Mouse (Mus musculus) intestine, embryonic 14.5 days (tissue): Measurements from ENCODE around the gene Serp2. TPM values are rescaled to one million over a fixed set of nuclear protein-coding genes. Genes with fewer than 3 reads are reported as not detected.

Experiments used
- ATAC-seq: fragments of 200-750 bp; cut with Nextera tagmentation; replicated peaks from 2 replicates; pipeline ENCODE4 v1.8.0; 2017; ENCODE audit warnings: low read depth, moderate number of reproducible peaks, moderate TSS enrichment, moderate library complexity; ENCODE audit not compliant: low FRiP score, low TSS enrichment
- DNase-seq: peaks from one replicate; pipeline ENCODE4 v3.0.0-alpha.2; 2018; ENCODE audit warnings: low spot score
- H3K27ac ChIP-seq: fragments of 300-500 bp; sonication (generic); 2 replicates; pipeline ENCODE4 v1.5.1; 2014; ENCODE audit warnings: low read depth, mild to moderate bottlenecking, control low read depth
- H3K27me3 ChIP-seq: fragments of 300-500 bp; sonication (generic); replicated peaks from 2 replicates; pipeline ENCODE4 v1.6.1; 2014; ENCODE audit warnings: low read length, control low read depth; ENCODE audit not compliant: control insufficient read depth, insufficient read depth
- H3K36me3 ChIP-seq: fragments of 300-500 bp; sonication (generic); 2 replicates; pipeline ENCODE4 v1.6.1; 2014; ENCODE audit warnings: low read length, control low read depth; ENCODE audit not compliant: control insufficient read depth, insufficient read depth
- H3K4me1 ChIP-seq: fragments of 300-500 bp; sonication (generic); replicated peaks from 2 replicates; pipeline ENCODE4 v1.6.1; 2014; ENCODE audit warnings: low read length, control low read depth, mixed read lengths; ENCODE audit not compliant: control insufficient read depth, insufficient read depth
- H3K4me2 ChIP-seq: fragments of 300-500 bp; sonication (generic); 2 replicates; pipeline ENCODE4 v1.6.1; 2014; ENCODE audit warnings: low read length
- H3K4me3 ChIP-seq: fragments of 300-500 bp; sonication (generic); 2 replicates; pipeline ENCODE4 v1.5.1; 2014; ENCODE audit warnings: low read depth, low read length, control low read depth, mixed read lengths
- H3K9ac ChIP-seq: fragments of 300-500 bp; sonication (generic); 2 replicates; pipeline ENCODE4 v1.6.1; 2014; ENCODE audit warnings: mild to moderate bottlenecking, low read length
- H3K9me3 ChIP-seq: fragments of 300-500 bp; sonication (generic); 2 replicates; pipeline ENCODE4 v1.6.1; 2016; ENCODE audit warnings: low read length, control low read depth; ENCODE audit not compliant: control insufficient read depth
- WGBS: fragments of 180-500 bp; shearing (Covaris S2); extraction: QIAGEN DNeasy Blood & Tissue Kit; methylation state at CpG from one replicate; pipeline ENCODE4 v1.1.7; 2014; 5-methylcytosine and 5-hydroxymethylcytosine counted together
- polyA plus RNA-seq: library from polyadenylated mRNA; unstranded; fragments of >200 nt; fragmentation: Nextera tagmentation; extraction: Ambion mirVana; gene quantifications from 2 replicates; pipeline ENCODE4 v1.2.1, GENCODE M21; 2014

The Serp2 gene
- polyA plus RNA-seq, 1 experiment from 2014 or later = 13.6 TPM

DNA sequence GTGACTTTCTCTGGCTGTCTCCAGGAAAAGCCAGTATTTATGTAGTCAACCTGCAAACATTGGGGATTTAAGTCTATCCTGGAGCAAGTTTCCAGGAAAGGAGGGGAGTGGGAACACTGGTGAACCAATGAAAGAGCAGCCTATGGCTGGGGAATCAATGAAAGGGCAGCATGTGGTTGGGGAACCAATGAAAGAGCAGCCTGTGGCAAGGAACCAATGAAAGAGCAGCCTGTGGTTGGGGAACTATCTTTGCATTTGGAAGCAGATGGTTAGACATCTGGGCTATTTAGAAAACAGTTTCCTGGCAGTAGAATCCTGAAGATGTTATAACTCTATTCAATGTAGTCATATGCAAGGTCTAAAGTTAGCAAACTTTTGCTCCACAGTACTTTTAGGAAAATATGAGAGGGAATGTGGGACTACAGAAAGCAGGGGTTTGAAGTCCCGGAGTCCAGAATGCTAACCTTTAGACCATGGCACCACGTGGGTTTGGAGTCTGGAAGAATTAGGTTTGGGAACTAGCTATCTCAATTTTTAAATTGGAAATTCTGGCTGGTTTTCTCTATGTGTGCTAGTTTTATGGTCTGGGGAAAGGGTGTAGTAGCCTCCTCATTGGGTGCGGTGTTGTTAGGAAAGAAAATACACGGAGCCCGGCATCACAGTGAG is 16.6 kb downstream of the Serp2 start:
- Histone ChIP-seq H3K4me3 (no peak overlapping the region), H3K36me3 (no peaks in the 10 kb centered on the region), H3K4me1 (peaks cover 6% of the 10 kb centered on the region; the same call in 1 of the 2 replicates), H3K27me3 (no peaks in the 10 kb centered on the region), H3K27ac (no peak overlapping the region), H3K9ac (no peak overlapping the region), H3K9me3 (no peaks in the 10 kb centered on the region), H3K4me2 (no peak overlapping the region)
- WGBS = 92% methylated on average over 5 of the region's 5 CpGs
- ATAC-seq = no peak
- DNase-seq = no peak

GRCm38 (mm10) chr14:76536921-76537320 is 19.8 kb downstream of the Serp2 start:
- peaks cover 19% of the 10 kb centered on the region for H3K4me1 ChIP-seq
- DNase-seq (no peak), ATAC-seq (no peak)
- no peak overlapping the region for H3K4me2 ChIP-seq
- no peak overlapping the region for H3K27ac ChIP-seq
- H3K27me3 ChIP-seq = no peaks in the 10 kb centered on the region
- no peak overlapping the region for H3K4me3 ChIP-seq
- no peaks in the 10 kb centered on the region for H3K36me3 ChIP-seq
- H3K9me3 ChIP-seq = no peaks in the 10 kb centered on the region
- no peak overlapping the region for H3K9ac ChIP-seq
- WGBS = 16% methylated on average over 6 of the region's 6 CpGs

DNA sequence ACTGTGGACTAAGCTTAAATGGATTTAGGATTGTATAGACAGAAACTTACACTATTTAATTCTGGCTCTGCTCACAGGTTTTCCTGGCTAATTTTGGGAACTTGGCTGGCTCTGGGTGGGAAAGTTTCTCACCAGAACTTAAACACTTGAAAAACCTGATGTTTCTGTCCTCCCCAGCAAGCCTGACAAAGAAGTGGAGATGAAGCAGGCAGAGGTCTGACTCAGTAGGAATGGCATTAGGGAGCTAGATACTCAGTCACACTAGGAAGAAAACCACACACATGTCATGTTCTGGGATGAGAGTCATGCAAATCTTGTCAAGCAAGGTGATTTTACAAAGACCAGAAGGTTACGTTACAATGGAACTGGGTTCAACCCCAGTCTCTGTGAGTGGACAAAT is 21.6 kb downstream of the Serp2 start:
- peaks cover 19% of the 10 kb centered on the region for H3K4me1 ChIP-seq
- H3K27me3 ChIP-seq = no peaks in the 10 kb centered on the region
- H3K9me3 ChIP-seq = no peaks in the 10 kb centered on the region
- no peak overlapping the region for H3K4me2 ChIP-seq
- H3K36me3 ChIP-seq = no peaks in the 10 kb centered on the region
- 61% methylated on average over 1 of the region's 1 CpGs for WGBS
- H3K9ac ChIP-seq = no peak overlapping the region
- no peak overlapping the region for H3K4me3 ChIP-seq
- ATAC-seq (no peak), DNase-seq (no peak)
- H3K27ac ChIP-seq = no peak overlapping the region

DNA sequence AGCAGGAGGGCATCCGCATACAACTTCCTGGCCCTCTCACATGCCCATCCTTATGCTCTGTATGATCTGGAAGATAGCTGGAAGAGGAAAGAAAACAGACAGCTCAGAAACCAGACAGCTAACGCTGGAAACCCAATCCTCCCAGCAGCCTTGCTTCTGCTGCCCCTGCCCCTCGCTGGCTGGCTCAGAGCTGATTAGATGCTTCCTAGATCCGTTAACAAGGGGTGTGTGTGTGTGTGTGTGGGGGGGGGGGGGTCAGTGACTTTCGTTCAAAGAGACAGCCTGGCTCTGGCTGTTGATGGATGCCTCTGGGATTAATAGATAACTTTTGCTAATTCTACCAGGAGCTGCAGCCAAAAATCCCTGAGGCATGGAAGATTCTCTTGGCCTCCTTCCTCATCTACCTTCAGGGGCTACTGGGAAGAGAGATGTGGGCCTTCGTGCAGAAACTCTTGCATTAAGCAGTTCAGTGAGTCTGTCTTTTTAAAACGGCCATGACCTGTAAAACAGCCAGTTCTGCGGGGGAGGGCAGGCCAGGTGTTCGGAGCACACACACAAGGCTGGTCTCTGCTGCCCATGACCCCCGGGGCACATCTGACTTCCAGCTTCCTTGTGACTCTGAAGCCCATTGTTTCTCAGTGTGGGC is 23.4 kb downstream of the Serp2 start:
- 17% methylated on average over 10 of the region's 10 CpGs for WGBS
- Histone ChIP-seq H3K4me3 (no peak overlapping the region), H3K36me3 (no peaks in the 10 kb centered on the region), H3K27ac (peak overlapping the region; percentile 16; the same call in 1 of the 2 replicates), H3K4me1 (peaks cover 26% of the 10 kb centered on the region), H3K9ac (no peak overlapping the region), H3K27me3 (no peaks in the 10 kb centered on the region), H3K9me3 (no peaks in the 10 kb centered on the region), H3K4me2 (peak overlapping the region; percentile 36)
- DNase-seq (no peak), ATAC-seq (peak; percentile 47; the same call in 1 of the 2 replicates)

DNA sequence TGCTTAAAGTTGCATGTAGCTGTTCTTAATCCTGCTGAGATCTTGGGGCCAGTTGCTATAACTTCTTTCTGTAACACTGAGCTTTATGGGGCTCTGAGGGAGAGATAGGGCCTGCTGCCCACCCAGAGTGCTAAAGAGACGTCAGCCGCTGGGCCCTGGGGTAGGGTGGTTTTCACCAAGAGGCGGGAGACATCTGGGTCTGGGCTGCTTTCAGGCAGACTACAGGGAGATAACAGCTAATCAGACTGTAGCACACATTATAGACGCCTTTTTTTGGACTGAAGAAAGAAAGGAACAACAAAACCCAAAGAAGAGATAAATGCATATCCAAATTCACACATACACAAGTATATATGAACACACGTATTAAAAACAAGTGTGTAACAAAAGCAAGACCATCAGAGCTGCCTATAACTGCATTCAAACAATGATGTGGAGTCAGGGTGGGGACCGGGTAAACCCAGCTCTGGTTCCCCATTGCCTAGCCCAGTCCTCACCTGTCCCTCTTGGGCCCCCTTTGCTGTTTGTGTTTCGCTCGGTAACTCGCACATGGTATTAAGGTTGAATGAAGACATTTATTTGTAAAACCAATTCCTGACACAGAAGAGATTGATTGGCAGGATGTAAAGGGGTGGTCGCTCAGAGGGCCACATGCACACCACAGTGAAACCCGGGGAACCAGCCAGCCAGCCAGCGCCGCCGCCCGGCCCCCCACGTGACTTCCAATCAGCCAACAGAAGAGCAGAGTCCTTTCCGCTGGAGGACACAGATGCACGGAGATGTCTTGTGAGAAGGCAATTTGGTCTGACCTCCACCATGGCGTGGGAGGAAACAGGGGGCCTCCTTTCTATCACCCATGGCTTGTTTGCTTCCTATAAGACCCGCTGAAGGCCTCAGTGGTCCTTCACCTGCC is 24.2 kb downstream of the Serp2 start:
- H3K27me3 ChIP-seq = no peaks in the 10 kb centered on the region

GRCm38 (mm10) chr14:76531027-76531660 is 25.5 kb downstream of the Serp2 start:
- DNase-seq = no peak
- no peaks in the 10 kb centered on the region for H3K27me3 ChIP-seq
- no peak overlapping the region for H3K9ac ChIP-seq
- H3K27ac ChIP-seq = no peak overlapping the region
- H3K36me3 ChIP-seq = no peaks in the 10 kb centered on the region
- no peaks in the 10 kb centered on the region for H3K9me3 ChIP-seq
- WGBS = 89% methylated on average over 7 of the region's 7 CpGs
- ATAC-seq = no peak
- H3K4me2 ChIP-seq = no peak overlapping the region
- H3K4me1 ChIP-seq = peaks cover 41% of the 10 kb centered on the region
- H3K4me3 ChIP-seq = no peak overlapping the region

More for the DNA sequence above, 24.2 kb downstream of the Serp2 start:
- no peaks in the 10 kb centered on the region for H3K36me3 ChIP-seq
- peak overlapping the region; percentile 36 for H3K4me2 ChIP-seq
- no peak overlapping the region for H3K9ac ChIP-seq
- H3K9me3 ChIP-seq = no peaks in the 10 kb centered on the region
- peak overlapping the region; percentile 16; the same call in 1 of the 2 replicates for H3K27ac ChIP-seq
- DNase-seq (no peak), ATAC-seq (peak; percentile 79)
- H3K4me1 ChIP-seq = peaks cover 33% of the 10 kb centered on the region
- no peak overlapping the region for H3K4me3 ChIP-seq
- 43% methylated on average over 20 of the region's 20 CpGs for WGBS

GRCm38 (mm10) chr14:76528641-76529040 is 28.0 kb downstream of the Serp2 start:
- Histone ChIP-seq H3K4me2 (no peak overlapping the region), H3K9ac (no peak overlapping the region), H3K36me3 (no peaks in the 10 kb centered on the region), H3K27ac (peak overlapping the region; percentile 38; the same call in 1 of the 2 replicates), H3K27me3 (no peaks in the 10 kb centered on the region), H3K4me3 (no peak overlapping the region), H3K9me3 (no peaks in the 10 kb centered on the region), H3K4me1 (peaks cover 41% of the 10 kb centered on the region)
- ATAC-seq = no peak
- no peak for DNase-seq
- 28% methylated on average over 5 of the region's 5 CpGs for WGBS

GRCm38 (mm10) chr14:76527758-76528313 is 28.9 kb downstream of the Serp2 start:
- no peaks in the 10 kb centered on the region for H3K9me3 ChIP-seq
- no peaks in the 10 kb centered on the region for H3K36me3 ChIP-seq
- peak; percentile 36; the same call in 1 of the 2 replicates for ATAC-seq
- H3K9ac ChIP-seq = no peak overlapping the region
- no peak overlapping the region for H3K4me2 ChIP-seq
- H3K4me1 ChIP-seq = peaks cover 34% of the 10 kb centered on the region
- H3K4me3 ChIP-seq = no peak overlapping the region
- peak overlapping the region; percentile 62; the same call in 1 of the 2 replicates for H3K27ac ChIP-seq
- peak; percentile 60 for DNase-seq
- 28% methylated on average over 9 of the region's 9 CpGs for WGBS
- H3K27me3 ChIP-seq = no peaks in the 10 kb centered on the region
